Mouse (Mus musculus) spleen, adult 2 months (tissue): ENCODE results near the gene Htr5b.

Source experiments
- CTCF ChIP-seq: fragments of 200-500 bp; IDR thresholded peaks from 2 replicates; pipeline ENCODE4 v1.5.1; 2011; ENCODE audit warnings: mild to moderate bottlenecking, inconsistent platforms; ENCODE audit not compliant: insufficient read depth, insufficient read length, insufficient replicate concordance; ENCODE audit errors: extremely low read depth
- POLR2A ChIP-seq: fragments of 200-500 bp; IDR thresholded peaks from 2 replicates; pipeline ENCODE4 v1.6.1; 2011; ENCODE audit warnings: low read depth, low read length, inconsistent platforms

GRCm38 (mm10) chr1:121549456-121549855 lies 21.2 kb upstream of the Htr5b start:
- TF ChIP-seq CTCF (no peak), POLR2A (no peak)
